Mouse (Mus musculus): ENCODE data around the gene Arhgef7.
A peak's percentile ranks its signal among the peaks of the same experiment; 100 is the strongest.

- TF ChIP-seq MAFK (IDR thresholded peaks at IDR 0.05; ENCODE audit: insufficient read depth, low read depth, low read length), result peak; percentile 97
- TF ChIP-seq ZC3H11A (IDR thresholded peaks at IDR 0.05; ENCODE audit: borderline replicate concordance, low read depth, low read length), result no peak
- no peak for TF ChIP-seq CHD2 (IDR thresholded peaks at IDR 0.05; ENCODE audit: low read depth, low read length)
- no peak for TF ChIP-seq ZNF384 (IDR thresholded peaks at IDR 0.05; ENCODE audit: low read depth, low read length)
Measured at GRCm38 (mm10) chr8:11699442-11700001, 28.0 kb upstream of the Arhgef7 start.
